Mouse (Mus musculus) liver, embryonic 11.5 days (tissue): Measurements from ENCODE around the gene Trem3. TPM values are rescaled to one million over a fixed set of nuclear protein-coding genes. Genes with fewer than 3 reads are reported as not detected.

Experiments
- ATAC-seq: fragments of 200-750 bp; cut with Nextera tagmentation; replicated peaks from 2 replicates; pipeline ENCODE4 v1.8.0; 2017; ENCODE audit warnings: moderate number of reproducible peaks, mild to moderate bottlenecking, moderate TSS enrichment, moderate library complexity; ENCODE audit not compliant: low FRiP score
- DNase-seq: peaks from one replicate; pipeline ENCODE4 v3.0.0-alpha.2; 2017; ENCODE audit warnings: low spot score
- H3K27ac ChIP-seq: fragments of 300-500 bp; sonication (generic); 2 replicates; pipeline ENCODE4 v1.5.1; 2014; ENCODE audit warnings: mild to moderate bottlenecking, low read depth, low read length, control low read depth
- H3K27me3 ChIP-seq: fragments of 300-500 bp; sonication (generic); replicated peaks from 2 replicates; pipeline ENCODE4 v1.6.1; 2014; ENCODE audit warnings: low read length, mixed read lengths; ENCODE audit not compliant: control insufficient read depth, insufficient read depth
- H3K36me3 ChIP-seq: fragments of 300-500 bp; sonication (generic); 2 replicates; pipeline ENCODE4 v1.6.1; 2014; ENCODE audit warnings: mild to moderate bottlenecking, low read length, moderate library complexity, mixed read lengths; ENCODE audit not compliant: control insufficient read depth, insufficient read depth
- H3K4me1 ChIP-seq: fragments of 300-500 bp; sonication (generic); replicated peaks from 2 replicates; pipeline ENCODE4 v1.6.1; 2014; ENCODE audit warnings: low read length, mixed read lengths; ENCODE audit not compliant: control insufficient read depth, insufficient read depth
- H3K4me2 ChIP-seq: fragments of 300-500 bp; sonication (generic); 2 replicates; pipeline ENCODE4 v1.6.1; 2014; ENCODE audit warnings: mild to moderate bottlenecking, control low read depth, moderate library complexity
- H3K4me3 ChIP-seq: fragments of 300-500 bp; sonication (generic); 2 replicates; pipeline ENCODE4 v1.5.1; 2014; ENCODE audit warnings: low read depth, low read length, control low read depth
- H3K9ac ChIP-seq: fragments of 300-500 bp; sonication (generic); 2 replicates; pipeline ENCODE4 v1.6.1; 2014; ENCODE audit warnings: low read depth, low read length, control low read depth
- H3K9me3 ChIP-seq: fragments of 300-500 bp; sonication (generic); 2 replicates; pipeline ENCODE4 v1.6.1; 2016; ENCODE audit warnings: low read length, inconsistent platforms, mixed read lengths; ENCODE audit not compliant: control insufficient read depth
- WGBS: fragments of 180-500 bp; shearing (Covaris S2); extraction: QIAGEN DNeasy Blood & Tissue Kit; methylation state at CpG from one replicate; pipeline ENCODE4 v1.1.7; 2014; 5-methylcytosine and 5-hydroxymethylcytosine counted together
- polyA plus RNA-seq: library from polyadenylated mRNA; unstranded; fragments of >200 nt; fragmentation: Nextera tagmentation; extraction: Ambion mirVana; gene quantifications from 2 replicates; pipeline ENCODE4 v1.2.1, GENCODE M21; 2014

The Trem3 gene
- polyA plus RNA-seq, 1 experiment from 2014 or later = 1.9 TPM

DNA sequence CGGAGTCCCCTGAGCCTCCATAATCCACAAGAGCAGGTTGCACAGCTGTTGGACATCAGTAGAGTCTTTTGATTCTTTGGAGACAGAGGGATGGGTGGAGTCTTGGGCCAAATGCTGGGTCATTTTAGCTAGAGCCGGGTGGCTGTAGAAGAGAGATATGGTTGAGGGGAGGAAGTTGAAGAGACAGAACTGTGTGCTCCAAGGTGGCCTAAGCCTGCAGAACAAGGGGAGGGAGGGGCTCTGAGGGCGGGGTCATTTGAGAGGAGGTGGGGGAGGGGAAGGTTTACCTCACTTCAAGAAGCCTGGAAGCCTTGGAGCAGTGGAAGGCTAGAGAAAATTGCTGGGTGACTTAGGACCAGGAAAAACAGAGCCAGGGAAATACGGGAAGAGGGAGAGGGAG lies 51.6 kb downstream of the Trem3 start, which contains the start of gene Treml2:
TSS of gene Treml2 (plus strand) at position 296 of the 400 bp plus-strand sequence.
- Histone ChIP-seq H3K9me3 (no peaks in the 10 kb centered on the region), H3K4me1 (peaks cover 24% of the 10 kb centered on the region), H3K36me3 (no peaks in the 10 kb centered on the region; the same call in 1 of the 2 replicates), H3K4me3 (peak within 1 kb of the TSS; percentile 54), H3K4me2 (peak within 1 kb of the TSS; percentile 83), H3K9ac (peak within 1 kb of the TSS; percentile 76), H3K27ac (peak within 1 kb of the TSS; percentile 95), H3K27me3 (no peaks in the 10 kb centered on the region)
- ATAC-seq = peak; percentile 91
- DNase-seq = no peak
- 11% methylated on average over 3 of the region's 4 CpGs for WGBS

GRCm38 (mm10) chr17:48299756-48300155 lies 52.2 kb downstream of the Trem3 start:
- H3K27me3 ChIP-seq = no peaks in the 10 kb centered on the region
- peak overlapping the region; percentile 54 for H3K4me3 ChIP-seq
- DNase-seq (no peak), ATAC-seq (no peak)
- H3K27ac ChIP-seq = peak overlapping the region; percentile 95
- H3K4me2 ChIP-seq = peak overlapping the region; percentile 83
- no peaks in the 10 kb centered on the region for H3K9me3 ChIP-seq
- peaks cover 24% of the 10 kb centered on the region for H3K4me1 ChIP-seq
- 27% methylated on average over 7 of the region's 7 CpGs for WGBS
- no peaks in the 10 kb centered on the region; the same call in 1 of the 2 replicates for H3K36me3 ChIP-seq
- H3K9ac ChIP-seq = peak overlapping the region; percentile 76

DNA sequence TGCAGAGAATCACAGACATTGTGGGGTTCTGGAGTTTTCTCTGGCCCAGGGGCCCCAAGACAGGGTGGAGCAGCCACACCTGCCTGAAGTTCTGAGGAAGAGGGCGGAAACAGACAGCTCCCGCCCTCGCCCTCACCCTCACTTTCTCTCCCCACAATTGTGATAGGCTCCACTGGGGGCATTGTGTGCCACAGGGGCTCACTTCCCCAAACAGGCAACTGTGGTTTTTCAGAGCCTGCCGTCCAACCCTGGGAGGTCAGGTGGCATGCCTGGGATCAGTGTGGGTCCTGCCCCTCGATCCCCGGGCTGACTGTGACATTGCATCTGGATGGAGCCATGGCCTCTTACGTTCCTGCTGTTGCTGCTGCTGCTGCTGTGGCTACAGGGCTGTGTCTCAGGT lies 52.6 kb downstream of the Trem3 start:
- Histone ChIP-seq H3K9ac (peak overlapping the region; percentile 76), H3K4me3 (peak overlapping the region; percentile 54), H3K9me3 (no peaks in the 10 kb centered on the region), H3K36me3 (no peaks in the 10 kb centered on the region; the same call in 1 of the 2 replicates), H3K27me3 (no peaks in the 10 kb centered on the region), H3K27ac (peak overlapping the region; percentile 95), H3K4me2 (peak overlapping the region; percentile 83), H3K4me1 (peaks cover 24% of the 10 kb centered on the region)
- peak; percentile 57 for DNase-seq
- 34% methylated on average over 7 of the region's 7 CpGs for WGBS
- ATAC-seq = peak; percentile 75

- H3K4me1 ChIP-seq = peaks cover 24% of the 10 kb centered on the region
- H3K4me3 ChIP-seq = peak overlapping the region; percentile 54
- DNase-seq (no peak), ATAC-seq (peak; percentile 47)
- no peaks in the 10 kb centered on the region; the same call in 1 of the 2 replicates for H3K36me3 ChIP-seq
- H3K4me2 ChIP-seq = peak overlapping the region; percentile 83
- WGBS = 39% methylated on average over 9 of the region's 9 CpGs
- H3K27ac ChIP-seq = peak overlapping the region; percentile 95
- H3K27me3 ChIP-seq = no peaks in the 10 kb centered on the region
- H3K9ac ChIP-seq = peak overlapping the region; percentile 76
- no peaks in the 10 kb centered on the region for H3K9me3 ChIP-seq
Observed at GRCm38 (mm10) chr17:48300861-48301260, 53.3 kb downstream of the Trem3 start.

DNA sequence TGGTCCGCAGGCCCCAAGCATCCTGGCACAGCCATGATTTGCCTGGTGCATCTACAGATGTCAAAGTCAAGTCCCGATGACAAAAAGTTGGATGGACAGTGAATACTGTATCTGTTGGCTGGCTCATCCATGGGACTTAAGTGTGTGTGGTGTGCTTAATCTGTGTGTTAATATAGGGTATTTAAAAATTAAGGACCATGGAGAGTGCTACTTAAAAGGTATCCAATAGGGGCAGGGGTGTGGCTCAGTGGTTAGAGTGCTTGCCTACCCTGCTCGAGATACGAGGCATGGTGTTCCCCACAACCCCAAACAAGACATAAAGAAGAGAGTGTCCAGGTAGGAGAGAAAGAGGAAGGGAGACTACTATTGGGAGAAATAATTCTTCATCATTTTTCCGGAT lies 54.2 kb downstream of the Trem3 start:
- Histone ChIP-seq H3K9me3 (no peaks in the 10 kb centered on the region), H3K36me3 (no peaks in the 10 kb centered on the region; the same call in 1 of the 2 replicates), H3K4me1 (peaks cover 24% of the 10 kb centered on the region), H3K4me3 (peak overlapping the region; percentile 54), H3K27me3 (no peaks in the 10 kb centered on the region), H3K9ac (no peak overlapping the region), H3K27ac (no peak overlapping the region; the same call in 1 of the 2 replicates), H3K4me2 (peak overlapping the region; percentile 83)
- DNase-seq (no peak), ATAC-seq (no peak)
- WGBS = 75% methylated on average over 5 of the region's 5 CpGs

Other genes starting within 250 kb of the Trem3 start
- gene 1700122O11Rik, start 209.5 kb upstream of the Trem3 start, polyA plus RNA-seq = not detected in 2 replicates
- not detected in 2 replicates for gene 1700067P10Rik, start 158.5 kb upstream of the Trem3 start, polyA plus RNA-seq
- 0.05 TPM in 1 of 2 replicates, not detected in the other for gene 9830107B12Rik, start 101.5 kb upstream of the Trem3 start, polyA plus RNA-seq
- not detected in 2 replicates for gene A530064D06Rik, start 80.5 kb upstream of the Trem3 start, polyA plus RNA-seq
- gene Trem1, start 15.0 kb upstream of the Trem3 start, polyA plus RNA-seq = 0.36 and 0.89 TPM in 2 replicates
- gene Treml4, start 16.5 kb downstream of the Trem3 start, polyA plus RNA-seq = 2.5 and 2.9 TPM in 2 replicates
- 3.9 and 4.8 TPM in 2 replicates for gene Treml2, start 51.7 kb downstream of the Trem3 start, polyA plus RNA-seq
- 1.6 and 1.7 TPM in 2 replicates for gene B430306N03Rik, start 68.4 kb downstream of the Trem3 start, polyA plus RNA-seq
- 3.5 and 4.7 TPM in 2 replicates for gene Trem2, start 98.6 kb downstream of the Trem3 start, polyA plus RNA-seq
- gene Treml1, start 112.1 kb downstream of the Trem3 start, polyA plus RNA-seq = 33.2 and 36.3 TPM in 2 replicates
- gene Nfya, start 162.1 kb downstream of the Trem3 start, polyA plus RNA-seq = 18.7 and 20.4 TPM in 2 replicates
- 76.8 and 80.2 TPM in 2 replicates for gene Oard1, start 162.2 kb downstream of the Trem3 start, polyA plus RNA-seq
- gene Apobec2, start 185.2 kb downstream of the Trem3 start, polyA plus RNA-seq = 2.5 and 3.0 TPM in 2 replicates
- gene Tspo2, start 203.7 kb downstream of the Trem3 start, polyA plus RNA-seq = 68.1 and 68.7 TPM in 2 replicates
- 1.0 and 2.0 TPM in 2 replicates for gene Unc5cl, start 207.1 kb downstream of the Trem3 start, polyA plus RNA-seq